Mouse (Mus musculus): ENCODE results near the gene Snx6. TPM values are rescaled to one million over a fixed set of nuclear protein-coding genes. Genes with fewer than 3 reads are reported as not detected.
"Not testable (repeated sequence)": the region's sequence is repeated elsewhere in the genome, so short reads cannot be mapped to it uniquely, and the experiment has no call there.

Gene Snx6
- total RNA-seq, 2 experiments from 2014 or later, result 57.6 to 61.0 TPM

DNA sequence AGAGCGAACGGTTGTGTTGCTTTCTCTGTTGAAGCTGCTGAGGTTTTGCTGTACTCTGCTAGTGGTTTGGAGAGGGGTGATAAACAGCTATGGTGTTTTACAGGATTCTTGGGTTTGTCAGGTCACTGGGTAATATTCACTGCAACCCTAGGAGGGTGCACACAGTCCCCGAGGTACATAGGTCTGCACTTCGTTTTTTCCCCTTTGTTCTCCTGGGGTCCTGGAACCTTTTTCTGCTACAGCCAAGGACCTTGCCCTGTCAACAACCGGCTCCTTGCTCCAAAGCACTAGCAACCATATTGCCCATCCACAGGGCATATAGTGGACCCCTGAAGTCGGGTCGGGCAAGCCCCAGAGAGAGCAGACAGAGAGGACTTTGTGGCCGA lies 85.0 kb downstream of the Snx6 start:
- DNase-seq (ENCODE audit: low spot score in 2 of 2), result not testable (repeated sequence)

DNA sequence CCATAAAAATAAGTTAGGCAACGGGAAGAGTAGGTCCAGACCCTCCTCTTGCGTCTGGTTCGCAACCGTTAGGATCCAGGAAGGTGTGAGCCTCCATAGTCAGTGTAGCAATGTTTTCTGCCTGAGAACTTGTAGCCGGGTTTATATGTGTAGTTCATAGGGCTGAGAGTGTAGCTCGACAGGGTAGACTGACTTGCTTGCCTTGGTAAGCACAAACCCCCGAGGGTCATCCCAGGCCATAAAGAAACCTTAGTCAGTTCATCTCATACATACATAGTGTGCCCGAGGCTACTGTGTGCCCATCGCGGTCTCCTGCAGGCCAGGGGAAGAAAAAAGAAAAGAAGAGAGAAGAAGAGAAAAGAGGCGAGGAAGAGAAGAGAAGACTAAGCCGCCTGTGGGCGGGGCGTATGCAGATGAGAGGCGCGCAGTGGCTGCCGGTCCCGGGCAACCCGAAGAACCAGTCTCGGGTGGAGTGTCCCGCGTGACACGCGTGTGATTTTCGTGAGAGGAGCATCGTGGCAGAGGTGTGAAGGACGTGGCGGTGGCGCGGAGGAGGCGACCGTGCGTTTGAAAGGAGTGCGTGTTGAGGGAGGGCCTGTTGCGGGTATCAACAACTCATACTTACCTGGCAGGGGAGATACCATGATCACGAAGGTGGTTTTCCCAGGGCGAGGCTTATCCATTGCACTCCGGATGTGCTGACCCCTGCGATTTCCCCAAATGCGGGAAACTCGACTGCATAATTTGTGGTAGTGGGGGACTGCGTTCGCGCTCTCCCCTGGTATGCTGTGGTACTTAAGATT lies 85.6 kb downstream of the Snx6 start:
- DNase-seq (ENCODE audit: low spot score in 2 of 2), result not testable (repeated sequence)

GRCm38 (mm10) chr12:54699394-54699793 lies 96.1 kb downstream of the Snx6 start:
- DNase-seq (ENCODE audit: low spot score in 2 of 2), result no peak

DNA sequence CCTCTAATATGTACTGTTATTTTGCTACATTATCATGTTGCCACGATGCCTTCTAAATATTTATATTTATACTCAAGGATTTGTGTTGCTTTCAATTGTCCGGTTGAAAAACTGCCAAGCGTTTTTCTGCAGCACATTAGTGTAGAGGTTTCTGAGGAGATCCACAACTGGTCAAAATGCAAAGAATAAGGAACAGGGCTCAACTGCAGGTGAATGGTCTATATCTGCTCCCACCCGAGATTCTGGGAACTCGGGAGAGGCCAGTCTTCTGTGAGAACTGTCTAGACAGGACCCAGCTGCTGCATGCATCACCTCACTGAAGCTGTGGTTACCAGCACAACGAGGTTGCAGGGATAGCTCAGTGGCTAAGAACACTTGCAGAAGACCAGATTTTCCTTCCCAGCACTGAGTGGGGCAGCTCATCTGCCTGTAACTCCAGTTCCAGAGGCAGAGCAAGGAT lies 97.7 kb downstream of the Snx6 start:
- DNase-seq (ENCODE audit: low spot score in 2 of 2), result peak in 1 of 2 experiments; percentile 13

DNA sequence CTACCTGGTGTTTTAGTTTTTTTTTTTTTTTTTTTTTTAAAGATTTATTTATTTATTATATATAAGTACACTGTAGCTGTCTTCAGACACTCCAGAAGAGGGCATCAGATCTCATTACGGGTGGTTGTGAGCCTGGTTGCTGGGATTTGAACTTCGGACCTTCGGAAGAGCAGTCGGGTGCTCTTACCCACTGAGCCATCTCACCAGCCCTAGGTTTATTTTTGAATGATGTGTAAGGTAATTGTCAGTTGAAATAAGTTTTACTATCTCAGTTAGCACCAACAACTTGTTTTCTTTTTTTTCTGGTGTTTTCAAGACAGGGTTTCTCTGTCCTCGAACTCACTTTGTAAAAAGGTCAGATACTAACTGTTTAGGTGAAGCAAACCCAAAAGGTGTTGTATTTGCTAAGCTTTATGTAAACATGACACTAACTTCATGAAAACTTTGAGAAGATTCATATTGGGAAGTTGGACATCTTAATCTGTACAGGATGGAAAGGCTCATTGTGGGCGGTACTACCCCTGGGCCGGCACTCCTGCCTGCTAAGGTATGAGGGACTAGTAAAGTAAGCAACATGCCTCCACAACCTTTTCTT lies 98.4 kb downstream of the Snx6 start:
- peak in 1 of 2 experiments; percentile 11 for DNase-seq (ENCODE audit: low spot score in 2 of 2)

Other genes starting within 250 kb of the Snx6 start
- gene Sptssa, start 139.1 kb downstream of the Snx6 start, total RNA-seq (2021), result 10 to 100 TPM; 58.9 to 77.8 TPM
- 10 to 100 TPM; 36.9 to 40.1 TPM for gene Eapp, start 99.8 kb downstream of the Snx6 start, total RNA-seq (2021)
- 100 to 1,000 TPM; 121 to 137 TPM for gene Cfl2, start 67.2 kb upstream of the Snx6 start, total RNA-seq (2021)
- not detected for gene Gm20403, start 190.8 kb upstream of the Snx6 start, total RNA-seq (2021)
- gene Baz1a, start 218.6 kb upstream of the Snx6 start, total RNA-seq (2021), result 10 to 100 TPM; 22.8 to 23.0 TPM